Mouse (Mus musculus): ENCODE results near the gene Rab43. TPM values are rescaled to one million over a fixed set of nuclear protein-coding genes. Genes with fewer than 3 reads are reported as not detected.
A peak's percentile ranks its signal among the peaks of the same experiment; 100 is the strongest.

Gene Rab43
- total and polyA plus RNA-seq, 3 experiments: 11.1 to 12.2 (median 11.6) TPM

- H3K9ac ChIP-seq (ENCODE audit: low read depth, low read length): no peak overlapping the region
- TF ChIP-seq EP300 (IDR thresholded peaks at IDR 0.05; ENCODE audit: insufficient read depth, low read depth, low read length) (no peak), POLR2A (IDR thresholded peaks at IDR 0.05; ENCODE audit: insufficient read depth, low read depth, low read length) (no peak), CTCF (IDR thresholded peaks at IDR 0.05) (no peak)
- WGBS: 94% methylated on average over 5 of the region's 5 CpGs
- peaks cover 4% of the 10 kb centered on the region for H3K4me1 ChIP-seq (ENCODE audit: control insufficient read depth, insufficient read depth, low read length)
- no peak overlapping the region for H3K4me3 ChIP-seq
- H3K36me3 ChIP-seq (ENCODE audit: control insufficient read depth, insufficient read depth, low read length): no peaks in the 10 kb centered on the region
- no peak for DNase-seq
- peaks cover 2% of the 10 kb centered on the region for H3K79me2 ChIP-seq (replicated peaks; ENCODE audit: control insufficient read depth, insufficient read depth, low read length)
- H3K27ac ChIP-seq: no peak overlapping the region
- intact Hi-C loops (cut with DNase I): loop anchor here (2.0 to 5.0 kb wide), 4 partner anchors 38 to 1088 kb away; partner anchors contain the start of genes Cnbp, Copg1 and Tpra1
- no peaks in the 10 kb centered on the region for H3K27me3 ChIP-seq (ENCODE audit: control insufficient read depth, insufficient read depth, low read length)
These were observed 2.5 kb upstream of the Rab43 start for GRCm38 (mm10) chr6:87814486-87814885.

GRCm38 (mm10) chr6:87812656-87813055, 692 bp upstream of the Rab43 start:
- no peak for DNase-seq
- intact Hi-C loops (cut with DNase I): loop anchor here (5.0 kb wide), 3 partner anchors 40 to 1090 kb away; partner anchors contain the start of genes Cnbp and Tpra1
- H3K79me2 ChIP-seq (replicated peaks; ENCODE audit: control insufficient read depth, insufficient read depth, low read length): peaks cover 2% of the 10 kb centered on the region
- no peaks in the 10 kb centered on the region for H3K36me3 ChIP-seq (ENCODE audit: control insufficient read depth, insufficient read depth, low read length)
- peaks cover 6% of the 10 kb centered on the region for H3K4me1 ChIP-seq (ENCODE audit: control insufficient read depth, insufficient read depth, low read length)
- TF ChIP-seq POLR2A (IDR thresholded peaks at IDR 0.05; ENCODE audit: insufficient read depth, low read depth, low read length) (no peak), EP300 (IDR thresholded peaks at IDR 0.05; ENCODE audit: insufficient read depth, low read depth, low read length) (no peak), CTCF (IDR thresholded peaks at IDR 0.05) (no peak)
- WGBS: 83% methylated on average over 1 of the region's 1 CpGs
- H3K27me3 ChIP-seq (ENCODE audit: control insufficient read depth, insufficient read depth, low read length): no peaks in the 10 kb centered on the region
- H3K9ac ChIP-seq (ENCODE audit: low read depth, low read length): no peak overlapping the region
- peak overlapping the region; percentile 84 for H3K27ac ChIP-seq
- H3K4me3 ChIP-seq: no peak overlapping the region; the same call in none of the 2 replicates

- Histone ChIP-seq H3K4me3 (peak overlapping the region; percentile 97), H3K27me3 (ENCODE audit: control insufficient read depth, insufficient read depth, low read length) (no peaks in the 10 kb centered on the region), H3K79me2 (replicated peaks; ENCODE audit: control insufficient read depth, insufficient read depth, low read length) (peaks cover 3% of the 10 kb centered on the region), H3K4me1 (ENCODE audit: control insufficient read depth, insufficient read depth, low read length) (peaks cover 8% of the 10 kb centered on the region), H3K27ac (peak overlapping the region; percentile 84), H3K36me3 (ENCODE audit: control insufficient read depth, insufficient read depth, low read length) (no peaks in the 10 kb centered on the region), H3K9ac (ENCODE audit: low read depth, low read length) (peak overlapping the region; percentile 73)
- WGBS: under 1% methylated on average over 77 of the region's 77 CpGs
- intact Hi-C loops (cut with DNase I): loop anchor here (1.0 to 5.0 kb wide), 4 partner anchors 27 to 1091 kb away; partner anchors contain the start of genes Cnbp, Isy1 and Tpra1
- peak; percentile 83 to 87 for DNase-seq
- TF ChIP-seq CTCF (IDR thresholded peaks at IDR 0.05) (no peak), EP300 (IDR thresholded peaks at IDR 0.05; ENCODE audit: insufficient read depth, low read depth, low read length) (0 out of 2 replicates have a peak, but pooled peaks have one; percentile 9), POLR2A (IDR thresholded peaks at IDR 0.05; ENCODE audit: insufficient read depth, low read depth, low read length) (peak; percentile 68; the same call in 1 of the 2 replicates)
These were observed 973 bp downstream of the Rab43 start for GRCm38 (mm10) chr6:87810713-87811669.

GRCm38 (mm10) chr6:87810311-87810710, 1.7 kb downstream of the Rab43 start:
- peak overlapping the region; percentile 97 for H3K4me3 ChIP-seq
- intact Hi-C loops (cut with DNase I): loop anchor here (5.0 kb wide), 3 partner anchors 42 to 1092 kb away; partner anchors contain the start of genes Cnbp and Tpra1
- TF ChIP-seq CTCF (IDR thresholded peaks at IDR 0.05) (no peak), EP300 (IDR thresholded peaks at IDR 0.05; ENCODE audit: insufficient read depth, low read depth, low read length) (no peak), POLR2A (IDR thresholded peaks at IDR 0.05; ENCODE audit: insufficient read depth, low read depth, low read length) (no peak)
- H3K27me3 ChIP-seq (ENCODE audit: control insufficient read depth, insufficient read depth, low read length): no peaks in the 10 kb centered on the region
- H3K27ac ChIP-seq: peak overlapping the region; percentile 84
- 35% methylated on average over 6 of the region's 6 CpGs for WGBS
- H3K36me3 ChIP-seq (ENCODE audit: control insufficient read depth, insufficient read depth, low read length): no peaks in the 10 kb centered on the region
- peaks cover 13% of the 10 kb centered on the region for H3K4me1 ChIP-seq (ENCODE audit: control insufficient read depth, insufficient read depth, low read length)
- no peak for DNase-seq
- peaks cover 3% of the 10 kb centered on the region for H3K79me2 ChIP-seq (replicated peaks; ENCODE audit: control insufficient read depth, insufficient read depth, low read length)
- peak overlapping the region; percentile 73; the same call in 1 of the 2 replicates for H3K9ac ChIP-seq (ENCODE audit: low read depth, low read length)

- Histone ChIP-seq H3K4me3 (no peak overlapping the region; the same call in 1 of the 2 replicates), H3K79me2 (replicated peaks; ENCODE audit: control insufficient read depth, insufficient read depth, low read length) (peaks cover 3% of the 10 kb centered on the region), H3K27me3 (ENCODE audit: control insufficient read depth, insufficient read depth, low read length) (no peaks in the 10 kb centered on the region), H3K27ac (peak overlapping the region; percentile 8; the same call in 1 of the 2 replicates), H3K4me1 (ENCODE audit: control insufficient read depth, insufficient read depth, low read length) (peaks cover 14% of the 10 kb centered on the region), H3K36me3 (ENCODE audit: control insufficient read depth, insufficient read depth, low read length) (peaks cover 2% of the 10 kb centered on the region; the same call in 1 of the 2 replicates), H3K9ac (ENCODE audit: low read depth, low read length) (0 out of 2 replicates have a peak overlapping the region, but pooled peaks have one; percentile 6)
- intact Hi-C loops (cut with DNase I): loop anchor here (5.0 kb wide), 3 partner anchors 43 to 1093 kb away; partner anchors contain the start of genes Cnbp and Tpra1
- DNase-seq: no peak
- WGBS: 60% methylated on average over 6 of the region's 6 CpGs
- TF ChIP-seq CTCF (IDR thresholded peaks at IDR 0.05) (no peak), EP300 (IDR thresholded peaks at IDR 0.05; ENCODE audit: insufficient read depth, low read depth, low read length) (no peak), POLR2A (IDR thresholded peaks at IDR 0.05; ENCODE audit: insufficient read depth, low read depth, low read length) (no peak)
These were observed 2.3 kb downstream of the Rab43 start for GRCm38 (mm10) chr6:87809651-87810161.

Data from heart, adult 2 months (tissue).